Mouse (Mus musculus): ENCODE data around the gene Zbtb42. TPM values are rescaled to one million over a fixed set of nuclear protein-coding genes. Genes with fewer than 3 reads are reported as not detected.

Gene Zbtb42
- polyA plus RNA-seq, 1 experiment from 2014 or later: 1.8 TPM

GRCm38 (mm10) chr12:112713984-112714383 lies 35.4 kb downstream of the Zbtb42 start:
- Histone ChIP-seq H3K4me1 (ENCODE audit: control insufficient read depth, insufficient read depth, low read length) (no peaks in the 10 kb centered on the region), H3K27ac (ENCODE audit: low read depth, low read length) (no peak overlapping the region), H3K36me3 (ENCODE audit: control insufficient read depth, insufficient read depth, low read length) (no peaks in the 10 kb centered on the region), H3K4me2 (ENCODE audit: low read length) (no peak overlapping the region), H3K4me3 (ENCODE audit: low read depth, low read length) (no peak overlapping the region), H3K27me3 (replicated peaks; ENCODE audit: control insufficient read depth, insufficient read depth, low read length) (0 out of 2 replicates have a peak, but pooled peaks cover 2% of the 10 kb centered on the region), H3K9ac (ENCODE audit: low read length) (no peak overlapping the region), H3K9me3 (replicated peaks; ENCODE audit: control insufficient read depth, low read length) (no peaks in the 10 kb centered on the region)
- WGBS: 56% methylated on average over 3 of the region's 3 CpGs
- ATAC-seq (0 out of 2 replicates have a peak, but pooled peaks have one; percentile 20), DNase-seq (ENCODE audit: low spot score) (peak; percentile 85)

GRCm38 (mm10) chr12:112717140-112717539 lies 38.5 kb downstream of the Zbtb42 start:
- Histone ChIP-seq H3K9me3 (replicated peaks; ENCODE audit: control insufficient read depth, low read length) (no peaks in the 10 kb centered on the region), H3K4me3 (ENCODE audit: low read depth, low read length) (no peak overlapping the region), H3K4me1 (ENCODE audit: control insufficient read depth, insufficient read depth, low read length) (peaks cover 3% of the 10 kb centered on the region; the same call in 1 of the 2 replicates), H3K4me2 (ENCODE audit: low read length) (no peak overlapping the region), H3K27me3 (replicated peaks; ENCODE audit: control insufficient read depth, insufficient read depth, low read length) (no peaks in the 10 kb centered on the region), H3K9ac (ENCODE audit: low read length) (no peak overlapping the region), H3K36me3 (ENCODE audit: control insufficient read depth, insufficient read depth, low read length) (no peaks in the 10 kb centered on the region), H3K27ac (ENCODE audit: low read depth, low read length) (no peak overlapping the region)
- WGBS: 29% methylated on average over 7 of the region's 7 CpGs
- no peak for ATAC-seq
- DNase-seq (ENCODE audit: low spot score): peak; percentile 48

- Histone ChIP-seq H3K27ac (ENCODE audit: low read depth, low read length) (no peak overlapping the region), H3K9ac (ENCODE audit: low read length) (no peak overlapping the region), H3K4me3 (ENCODE audit: low read depth, low read length) (no peak overlapping the region), H3K27me3 (replicated peaks; ENCODE audit: control insufficient read depth, insufficient read depth, low read length) (no peaks in the 10 kb centered on the region), H3K4me1 (ENCODE audit: control insufficient read depth, insufficient read depth, low read length) (peaks cover 8% of the 10 kb centered on the region; the same call in 1 of the 2 replicates), H3K4me2 (ENCODE audit: low read length) (no peak overlapping the region), H3K36me3 (ENCODE audit: control insufficient read depth, insufficient read depth, low read length) (no peaks in the 10 kb centered on the region), H3K9me3 (replicated peaks; ENCODE audit: control insufficient read depth, low read length) (no peaks in the 10 kb centered on the region)
- 73% methylated on average over 5 of the region's 5 CpGs for WGBS
- ATAC-seq (no peak), DNase-seq (ENCODE audit: low spot score) (no peak)
These were observed 40.4 kb downstream of the Zbtb42 start for GRCm38 (mm10) chr12:112718995-112719394.

DNA sequence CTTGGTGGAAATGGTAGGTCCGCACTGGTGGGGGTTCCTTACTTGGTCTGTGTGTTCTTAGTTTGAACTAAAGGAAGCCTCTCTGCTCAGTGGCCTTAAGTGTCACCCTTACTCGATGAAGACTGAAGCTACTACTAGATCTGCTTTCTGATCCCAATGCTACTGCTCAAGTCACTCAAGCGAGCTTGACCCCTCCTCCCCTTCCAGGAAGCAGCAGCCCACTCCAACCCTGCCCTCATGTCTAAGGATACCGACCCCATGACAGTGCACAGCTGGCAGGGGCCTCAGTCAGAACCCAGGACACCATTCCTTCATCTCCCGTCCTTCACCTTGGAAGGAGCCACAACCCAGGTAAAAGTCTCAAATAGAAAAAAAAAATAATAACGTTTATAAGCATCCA lies 41.6 kb downstream of the Zbtb42 start, which contains the start of gene Cep170b:
Cep170b (plus strand) TSS at position 240 of the 400 bp plus-strand sequence.
- Histone ChIP-seq H3K27me3 (replicated peaks; ENCODE audit: control insufficient read depth, insufficient read depth, low read length) (no peaks in the 10 kb centered on the region), H3K27ac (ENCODE audit: low read depth, low read length) (no peak within 1 kb of the TSS), H3K36me3 (ENCODE audit: control insufficient read depth, insufficient read depth, low read length) (peaks cover 7% of the 10 kb centered on the region; the same call in 1 of the 2 replicates), H3K4me2 (ENCODE audit: low read length) (peak within 1 kb of the TSS; percentile 92), H3K4me1 (ENCODE audit: control insufficient read depth, insufficient read depth, low read length) (peaks cover 8% of the 10 kb centered on the region; the same call in 1 of the 2 replicates), H3K4me3 (ENCODE audit: low read depth, low read length) (peak within 1 kb of the TSS; percentile 79), H3K9me3 (replicated peaks; ENCODE audit: control insufficient read depth, low read length) (no peaks in the 10 kb centered on the region), H3K9ac (ENCODE audit: low read length) (no peak within 1 kb of the TSS)
- ATAC-seq (no peak), DNase-seq (ENCODE audit: low spot score) (no peak)
- 73% methylated on average over 6 of the region's 6 CpGs for WGBS

DNA sequence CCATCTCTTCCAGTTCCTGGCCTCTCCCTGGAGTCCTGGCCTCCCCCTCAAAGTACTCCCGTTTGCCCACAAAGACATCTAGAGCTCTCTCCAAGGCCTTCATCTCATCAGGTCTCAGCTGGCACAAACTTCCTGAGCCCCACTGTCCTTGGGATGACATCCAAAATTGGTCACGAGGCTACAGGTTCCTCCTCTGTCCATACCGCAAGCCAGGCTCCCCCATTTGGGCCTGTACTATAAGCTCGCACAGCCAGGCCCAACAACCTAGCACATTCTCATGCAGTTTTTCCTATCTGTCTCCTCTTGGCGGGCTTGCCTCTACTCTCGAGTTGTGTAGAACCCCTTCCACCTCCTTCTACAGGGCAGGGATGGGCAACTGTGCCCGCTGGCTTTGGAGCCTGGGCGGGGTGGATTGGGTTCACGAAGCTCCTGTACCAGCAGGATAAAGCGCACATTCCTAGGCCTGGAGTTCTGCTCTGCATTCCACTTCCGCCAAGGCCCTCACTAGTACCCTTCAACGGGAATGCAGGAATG lies 42.3 kb downstream of the Zbtb42 start:
- Histone ChIP-seq H3K9ac (ENCODE audit: low read length) (no peak overlapping the region), H3K4me2 (ENCODE audit: low read length) (peak overlapping the region; percentile 92), H3K9me3 (replicated peaks; ENCODE audit: control insufficient read depth, low read length) (no peaks in the 10 kb centered on the region), H3K36me3 (ENCODE audit: control insufficient read depth, insufficient read depth, low read length) (peaks cover 13% of the 10 kb centered on the region; the same call in 1 of the 2 replicates), H3K27ac (ENCODE audit: low read depth, low read length) (no peak overlapping the region), H3K4me3 (ENCODE audit: low read depth, low read length) (peak overlapping the region; percentile 79), H3K4me1 (ENCODE audit: control insufficient read depth, insufficient read depth, low read length) (peaks cover 8% of the 10 kb centered on the region; the same call in 1 of the 2 replicates), H3K27me3 (replicated peaks; ENCODE audit: control insufficient read depth, insufficient read depth, low read length) (no peaks in the 10 kb centered on the region)
- no peak for ATAC-seq
- no peak for DNase-seq (ENCODE audit: low spot score)
- WGBS: 31% methylated on average over 12 of the region's 12 CpGs

DNA sequence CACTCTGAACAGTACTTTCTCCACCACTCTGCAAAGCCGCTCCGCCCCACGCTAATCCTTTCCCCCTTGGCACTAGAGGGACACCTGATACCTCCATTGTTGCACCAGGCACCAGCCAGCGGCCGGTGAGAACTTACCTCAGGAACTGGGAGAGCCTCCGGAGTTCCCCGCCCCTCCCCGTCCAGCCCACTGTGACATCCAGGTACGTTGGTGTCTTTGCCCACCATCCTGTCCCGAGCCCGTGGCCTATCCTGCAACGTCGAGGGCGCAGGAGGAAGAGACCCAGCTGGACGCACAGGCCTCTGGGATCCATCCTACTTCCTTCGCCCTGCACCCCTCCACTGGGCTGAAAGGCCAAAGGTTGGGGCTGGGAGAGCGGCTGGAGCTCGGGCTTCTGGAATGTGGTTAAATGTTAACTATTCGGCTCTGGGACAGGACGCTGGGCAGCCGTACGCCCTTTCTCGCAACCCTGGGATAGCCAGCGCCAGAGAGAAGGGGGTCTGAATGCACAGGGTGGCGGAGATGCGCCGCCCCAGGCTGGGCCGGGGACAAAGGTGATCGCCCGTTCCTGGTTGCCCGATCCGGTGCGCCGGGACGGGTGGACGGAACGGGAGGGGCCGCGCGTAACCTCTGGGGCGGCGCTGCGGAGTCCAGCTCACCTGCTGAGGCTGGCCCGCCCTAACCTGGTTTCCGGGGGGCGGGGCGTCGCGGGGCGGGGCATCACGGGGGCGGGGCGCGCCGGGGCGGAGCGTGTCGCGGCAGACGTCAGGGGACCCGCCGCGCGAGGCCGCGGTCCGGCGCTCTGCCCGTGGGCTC lies 43.0 kb downstream of the Zbtb42 start:
- Histone ChIP-seq H3K4me2 (ENCODE audit: low read length) (peak overlapping the region; percentile 92), H3K4me1 (ENCODE audit: control insufficient read depth, insufficient read depth, low read length) (peaks cover 8% of the 10 kb centered on the region; the same call in 1 of the 2 replicates), H3K36me3 (ENCODE audit: control insufficient read depth, insufficient read depth, low read length) (peaks cover 13% of the 10 kb centered on the region; the same call in 1 of the 2 replicates), H3K9ac (ENCODE audit: low read length) (peak overlapping the region; percentile 86), H3K9me3 (replicated peaks; ENCODE audit: control insufficient read depth, low read length) (no peaks in the 10 kb centered on the region), H3K27me3 (replicated peaks; ENCODE audit: control insufficient read depth, insufficient read depth, low read length) (no peaks in the 10 kb centered on the region), H3K27ac (ENCODE audit: low read depth, low read length) (no peak overlapping the region), H3K4me3 (ENCODE audit: low read depth, low read length) (peak overlapping the region; percentile 79)
- ATAC-seq (peak; percentile 65), DNase-seq (ENCODE audit: low spot score) (peak; percentile 46)
- WGBS: 1% methylated on average over 56 of the region's 69 CpGs

GRCm38 (mm10) chr12:112722240-112723027 lies 43.8 kb downstream of the Zbtb42 start:
- no peaks in the 10 kb centered on the region for H3K27me3 ChIP-seq (replicated peaks; ENCODE audit: control insufficient read depth, insufficient read depth, low read length)
- peaks cover 13% of the 10 kb centered on the region; the same call in 1 of the 2 replicates for H3K36me3 ChIP-seq (ENCODE audit: control insufficient read depth, insufficient read depth, low read length)
- peak overlapping the region; percentile 92 for H3K4me2 ChIP-seq (ENCODE audit: low read length)
- H3K27ac ChIP-seq (ENCODE audit: low read depth, low read length): no peak overlapping the region
- H3K9me3 ChIP-seq (replicated peaks; ENCODE audit: control insufficient read depth, low read length): no peaks in the 10 kb centered on the region
- H3K9ac ChIP-seq (ENCODE audit: low read length): peak overlapping the region; percentile 86
- DNase-seq (ENCODE audit: low spot score) (peak; percentile 44), ATAC-seq (peak; percentile 52)
- H3K4me1 ChIP-seq (ENCODE audit: control insufficient read depth, insufficient read depth, low read length): peaks cover 8% of the 10 kb centered on the region; the same call in 1 of the 2 replicates
- peak overlapping the region; percentile 79 for H3K4me3 ChIP-seq (ENCODE audit: low read depth, low read length)
- WGBS: 1% methylated on average over 53 of the region's 75 CpGs

GRCm38 (mm10) chr12:112723028-112723330 lies 44.4 kb downstream of the Zbtb42 start:
- Histone ChIP-seq H3K9ac (ENCODE audit: low read length) (peak overlapping the region; percentile 86), H3K27ac (ENCODE audit: low read depth, low read length) (no peak overlapping the region), H3K4me1 (ENCODE audit: control insufficient read depth, insufficient read depth, low read length) (peaks cover 8% of the 10 kb centered on the region; the same call in 1 of the 2 replicates), H3K36me3 (ENCODE audit: control insufficient read depth, insufficient read depth, low read length) (peaks cover 13% of the 10 kb centered on the region; the same call in 1 of the 2 replicates), H3K4me3 (ENCODE audit: low read depth, low read length) (peak overlapping the region; percentile 79), H3K27me3 (replicated peaks; ENCODE audit: control insufficient read depth, insufficient read depth, low read length) (no peaks in the 10 kb centered on the region), H3K4me2 (ENCODE audit: low read length) (peak overlapping the region; percentile 92), H3K9me3 (replicated peaks; ENCODE audit: control insufficient read depth, low read length) (no peaks in the 10 kb centered on the region)
- WGBS: 3% methylated on average over 5 of the region's 5 CpGs
- ATAC-seq (peak; percentile 15; the same call in 1 of the 2 replicates), DNase-seq (ENCODE audit: low spot score) (no peak)
